Mouse (Mus musculus): ENCODE measurements at regions not wholly inside any gene's neighbourhood (a gene's known extent, or its start where the extent isn't known, plus 50 kb on each side); places are given as distances from the start of the nearest gene placed in this dataset.

GRCm38 (mm10) chr7:34484908-34485598 lies 91.9 kb upstream of the Lsm14a start:
- Histone ChIP-seq H3K36me3 (no peaks in the 10 kb centered on the region), H3K4me1 (no peaks in the 10 kb centered on the region), H3K27ac (no peak overlapping the region; the same call in 1 of the 2 replicates), H3K9ac (no peak overlapping the region), H3K27me3 (replicated peaks) (no peaks in the 10 kb centered on the region), H3K4me2 (no peak overlapping the region), H3K4me3 (replicated peaks) (no peak overlapping the region), H3K9me3 (no peaks in the 10 kb centered on the region)
- no peak for ATAC-seq (ENCODE audit: insufficient read depth, low FRiP score, low read depth)
- 66% methylated on average over 18 of the region's 18 CpGs for WGBS

- ATAC-seq (ENCODE audit: insufficient read depth, low FRiP score, low read depth): no peak
- H3K27me3 ChIP-seq (replicated peaks): no peaks in the 10 kb centered on the region
- 81% methylated on average over 9 of the region's 9 CpGs for WGBS
- H3K4me3 ChIP-seq (replicated peaks): no peak overlapping the region
- H3K4me1 ChIP-seq: no peaks in the 10 kb centered on the region
- H3K27ac ChIP-seq: no peak overlapping the region
- H3K9ac ChIP-seq: no peak overlapping the region
- H3K4me2 ChIP-seq: no peak overlapping the region
- no peaks in the 10 kb centered on the region for H3K9me3 ChIP-seq
- H3K36me3 ChIP-seq: no peaks in the 10 kb centered on the region
These were observed 90.3 kb upstream of the Lsm14a start for GRCm38 (mm10) chr7:34483368-34483767.

GRCm38 (mm10) chr7:34480771-34481170 lies 87.7 kb upstream of the Lsm14a start:
- WGBS: 62% methylated on average over 5 of the region's 5 CpGs
- Histone ChIP-seq H3K9me3 (no peaks in the 10 kb centered on the region), H3K4me2 (no peak overlapping the region), H3K27ac (no peak overlapping the region), H3K4me3 (replicated peaks) (no peak overlapping the region), H3K9ac (no peak overlapping the region), H3K27me3 (replicated peaks) (no peaks in the 10 kb centered on the region), H3K4me1 (no peaks in the 10 kb centered on the region), H3K36me3 (no peaks in the 10 kb centered on the region)
- no peak for ATAC-seq (ENCODE audit: insufficient read depth, low FRiP score, low read depth)

- 57% methylated on average over 14 of the region's 14 CpGs for WGBS
- Histone ChIP-seq H3K36me3 (no peaks in the 10 kb centered on the region), H3K4me1 (no peaks in the 10 kb centered on the region), H3K27ac (no peak overlapping the region), H3K27me3 (replicated peaks) (no peaks in the 10 kb centered on the region), H3K9ac (no peak overlapping the region), H3K4me3 (replicated peaks) (no peak overlapping the region), H3K4me2 (no peak overlapping the region), H3K9me3 (no peaks in the 10 kb centered on the region)
- no peak for ATAC-seq (ENCODE audit: insufficient read depth, low FRiP score, low read depth)
These were observed 77.9 kb upstream of the Lsm14a start for GRCm38 (mm10) chr7:34471003-34471402.

GRCm38 (mm10) chr7:34462069-34462468 lies 69.0 kb upstream of the Lsm14a start:
- H3K4me1 ChIP-seq: no peaks in the 10 kb centered on the region
- no peak overlapping the region for H3K4me3 ChIP-seq (replicated peaks)
- H3K4me2 ChIP-seq: no peak overlapping the region
- H3K27ac ChIP-seq: no peak overlapping the region
- no peak overlapping the region for H3K9ac ChIP-seq
- ATAC-seq (ENCODE audit: insufficient read depth, low FRiP score, low read depth): no peak
- H3K27me3 ChIP-seq (replicated peaks): no peaks in the 10 kb centered on the region
- 54% methylated on average over 9 of the region's 9 CpGs for WGBS
- H3K36me3 ChIP-seq: no peaks in the 10 kb centered on the region
- no peaks in the 10 kb centered on the region for H3K9me3 ChIP-seq

GRCm38 (mm10) chr7:34459834-34460495 lies 66.8 kb upstream of the Lsm14a start:
- ATAC-seq (ENCODE audit: insufficient read depth, low FRiP score, low read depth): no peak
- 61% methylated on average over 3 of the region's 3 CpGs for WGBS
- no peak overlapping the region for H3K4me2 ChIP-seq

GRCm38 (mm10) chr7:34458851-34459250 lies 65.7 kb upstream of the Lsm14a start:
- Histone ChIP-seq H3K27ac (no peak overlapping the region), H3K27me3 (replicated peaks) (no peaks in the 10 kb centered on the region), H3K4me3 (replicated peaks) (no peak overlapping the region), H3K36me3 (no peaks in the 10 kb centered on the region), H3K9me3 (no peaks in the 10 kb centered on the region), H3K4me1 (no peaks in the 10 kb centered on the region), H3K4me2 (no peak overlapping the region), H3K9ac (no peak overlapping the region)
- ATAC-seq (ENCODE audit: insufficient read depth, low FRiP score, low read depth): no peak
- 69% methylated on average over 4 of the region's 4 CpGs for WGBS

More at GRCm38 (mm10) chr7:34459834-34460495, 66.8 kb upstream of the Lsm14a start:
- Histone ChIP-seq H3K9me3 (no peaks in the 10 kb centered on the region), H3K36me3 (no peaks in the 10 kb centered on the region), H3K27me3 (replicated peaks) (no peaks in the 10 kb centered on the region), H3K9ac (no peak overlapping the region), H3K27ac (no peak overlapping the region), H3K4me1 (no peaks in the 10 kb centered on the region), H3K4me3 (replicated peaks) (no peak overlapping the region)

GRCm38 (mm10) chr7:34448364-34448763 lies 55.2 kb upstream of the Lsm14a start:
- no peak overlapping the region for H3K9ac ChIP-seq

GRCm38 (mm10) chr7:34444263-34444662 lies 51.1 kb upstream of the Lsm14a start:
- Histone ChIP-seq H3K4me1 (no peaks in the 10 kb centered on the region), H3K27me3 (replicated peaks) (no peaks in the 10 kb centered on the region), H3K9ac (no peak overlapping the region), H3K4me3 (replicated peaks) (no peak overlapping the region), H3K36me3 (no peaks in the 10 kb centered on the region), H3K4me2 (no peak overlapping the region), H3K9me3 (no peaks in the 10 kb centered on the region), H3K27ac (no peak overlapping the region)
- 49% methylated on average over 17 of the region's 17 CpGs for WGBS
- no peak for ATAC-seq (ENCODE audit: insufficient read depth, low FRiP score, low read depth)

More at GRCm38 (mm10) chr7:34448364-34448763, 55.2 kb upstream of the Lsm14a start:
- Histone ChIP-seq H3K27ac (no peak overlapping the region), H3K4me1 (no peaks in the 10 kb centered on the region), H3K36me3 (no peaks in the 10 kb centered on the region), H3K9me3 (no peaks in the 10 kb centered on the region), H3K27me3 (replicated peaks) (no peaks in the 10 kb centered on the region), H3K4me2 (no peak overlapping the region), H3K4me3 (replicated peaks) (no peak overlapping the region)
- ATAC-seq (ENCODE audit: insufficient read depth, low FRiP score, low read depth): no peak
- 79% methylated on average over 2 of the region's 2 CpGs for WGBS
